Mouse (Mus musculus): ENCODE results near the gene Sub1.

Gene Sub1

DNA sequence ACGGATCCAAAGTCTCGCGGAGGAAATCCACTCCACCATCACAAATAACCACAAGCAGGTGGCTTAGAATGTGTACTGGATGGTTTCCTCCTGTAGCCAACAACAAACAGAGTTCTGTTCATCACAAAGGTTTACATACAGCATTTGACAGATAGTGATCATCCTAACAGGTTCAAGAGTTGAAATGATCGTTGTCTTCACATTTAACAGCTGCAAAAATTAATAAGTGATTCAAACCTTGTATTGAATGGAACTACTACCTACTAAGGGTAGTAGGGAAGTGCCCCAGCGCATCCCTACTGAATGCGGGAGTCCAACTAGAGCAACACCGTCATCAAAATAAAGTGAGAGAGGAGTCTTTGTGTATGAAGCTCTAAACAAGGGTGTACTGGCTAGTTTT is at the start of gene Sub1:
TSS of gene Sub1 (minus strand) at position 101 of the 400 bp plus-strand sequence.
- in situ Hi-C loops (cut with MboI; ENCODE audit: unreplicated experiment in 2 of 2) = loop anchor here in 1 of 2 experiments (25.0 kb wide), 1 partner anchor 1510 kb away; the partner anchor contains the start of genes Brix1 and Rad1

DNA sequence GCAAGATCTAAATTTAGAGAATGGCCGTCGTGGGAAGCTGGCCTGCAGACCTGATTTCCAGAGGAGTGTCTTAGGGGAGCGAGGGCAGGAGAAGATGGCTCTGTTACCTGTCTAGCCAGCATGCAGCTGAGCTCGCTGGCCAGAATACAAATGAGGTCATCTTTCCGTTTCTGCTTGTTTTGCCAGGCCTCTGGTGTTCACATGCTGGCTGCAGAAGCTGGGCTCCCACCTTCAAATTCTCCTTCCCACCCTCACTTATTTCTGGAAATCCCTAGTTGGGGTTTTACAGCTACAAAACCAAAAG is 43.6 kb upstream of the Sub1 start:
- in situ Hi-C loops (cut with MboI; ENCODE audit: unreplicated experiment in 2 of 2) = no loop called here

DNA sequence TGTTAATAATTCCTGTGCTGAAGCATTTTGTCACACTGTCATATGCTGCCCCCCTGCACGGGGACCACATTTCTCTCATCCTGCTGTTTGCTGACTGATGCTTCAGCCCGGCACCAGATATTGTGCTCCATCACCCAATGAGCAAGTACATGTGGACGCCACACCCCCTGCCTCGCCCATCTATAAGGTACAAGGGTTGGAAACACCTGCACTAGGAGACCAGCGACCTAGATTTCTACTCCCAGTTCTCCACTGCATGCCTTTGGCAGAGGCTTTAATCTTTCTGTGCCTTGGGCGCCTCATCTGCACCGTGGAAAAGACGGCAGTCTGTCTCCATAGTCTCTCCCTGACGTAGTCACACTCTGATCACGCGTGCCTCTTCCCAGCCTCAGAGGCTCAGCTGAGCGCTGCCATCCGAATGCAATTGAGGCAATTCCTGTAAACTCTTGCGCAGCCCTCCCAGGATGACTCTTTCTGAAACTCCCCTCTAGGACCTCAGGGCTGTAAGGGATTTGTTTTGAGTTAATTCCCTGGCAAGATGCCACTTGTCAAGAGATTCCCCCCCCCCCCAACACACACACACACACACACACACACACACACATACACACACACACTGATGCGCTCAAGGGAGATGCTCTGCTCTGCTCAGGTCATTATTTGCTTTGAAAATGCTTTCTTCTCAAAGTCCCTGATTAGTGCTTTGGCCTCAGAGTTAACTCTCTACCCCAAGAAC is 43.1 kb upstream of the Sub1 start:
- in situ Hi-C loops (cut with MboI; ENCODE audit: unreplicated experiment in 2 of 2) = no loop called here

DNA sequence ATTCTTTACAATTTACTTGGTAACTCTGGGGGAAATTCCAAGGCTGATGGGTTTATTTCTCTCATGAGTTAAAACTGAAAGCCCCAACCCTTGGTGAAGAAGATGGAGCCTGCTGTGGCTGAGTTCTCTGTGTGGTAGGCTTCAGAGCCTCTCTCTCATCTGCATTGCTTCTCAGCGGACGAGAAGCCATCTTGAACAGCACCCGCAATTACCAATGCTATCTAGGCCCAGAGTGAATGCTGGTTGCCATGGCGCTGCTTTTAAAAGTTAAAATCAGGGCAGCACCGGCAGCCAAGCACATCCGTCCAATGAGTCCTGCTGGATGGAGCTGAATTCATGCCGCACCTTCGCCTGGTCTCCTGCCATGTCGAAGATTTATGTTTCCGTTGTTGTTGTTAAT is 42.5 kb upstream of the Sub1 start:
- in situ Hi-C loops (cut with MboI; ENCODE audit: unreplicated experiment in 2 of 2) = no loop called here

DNA sequence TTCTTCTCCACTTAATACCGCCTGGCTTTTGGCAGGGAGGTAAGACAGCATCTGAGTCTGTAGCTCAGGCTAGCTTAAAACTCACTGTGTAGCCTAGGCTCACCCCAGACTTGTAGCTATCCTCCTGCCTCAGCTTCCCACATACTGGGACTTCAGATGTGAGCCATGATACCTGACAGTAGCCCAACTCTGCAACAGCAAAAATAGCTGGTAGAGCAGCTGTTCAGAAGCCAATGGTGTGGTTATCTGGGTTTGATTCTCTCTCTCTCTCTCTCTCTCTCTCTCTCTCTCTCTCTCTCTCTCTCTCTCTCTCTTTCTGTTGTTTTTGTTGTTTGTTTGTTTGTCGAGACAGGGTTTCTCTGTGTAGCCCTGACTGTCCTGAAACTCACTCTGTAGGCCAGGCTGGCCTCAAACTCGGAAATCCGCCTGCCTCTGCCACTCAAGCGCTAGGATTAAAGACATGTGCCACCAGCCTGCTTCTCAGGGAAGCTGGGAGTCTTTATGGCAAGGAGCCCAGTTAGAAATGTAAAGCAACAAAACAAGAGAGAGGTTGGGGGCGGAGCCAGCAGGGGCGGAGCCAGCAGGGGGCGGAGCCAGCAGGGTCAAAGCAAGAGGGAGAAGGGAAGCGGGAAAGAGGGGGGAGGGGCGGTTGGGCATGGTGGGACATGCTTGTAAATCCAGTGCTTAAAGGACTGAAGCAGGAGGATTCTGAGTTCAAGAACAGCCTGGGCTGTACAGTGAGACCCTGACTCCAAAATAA is 41.3 kb upstream of the Sub1 start:
- in situ Hi-C loops (cut with MboI; ENCODE audit: unreplicated experiment in 2 of 2) = no loop called here

DNA sequence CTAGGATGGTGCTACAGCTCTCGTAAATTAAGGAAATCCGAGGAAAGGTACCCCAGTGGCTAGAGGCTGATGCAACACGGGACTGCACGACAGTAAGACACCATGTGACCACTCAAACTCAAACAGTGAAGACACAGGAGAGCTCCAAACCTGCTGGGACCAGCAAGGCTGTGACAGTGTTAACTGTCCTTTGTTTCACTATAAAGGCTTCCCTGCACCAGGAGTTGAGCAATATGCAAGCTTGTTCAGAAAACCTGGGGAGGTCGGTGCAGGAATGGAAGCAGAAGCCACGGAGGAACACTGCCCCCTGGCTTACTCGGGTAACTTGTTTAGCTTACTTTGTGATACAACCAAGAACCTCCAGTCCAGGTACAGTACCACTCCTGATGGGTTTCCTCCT is 40.4 kb upstream of the Sub1 start:
- in situ Hi-C loops (cut with MboI; ENCODE audit: unreplicated experiment in 2 of 2) = no loop called here

DNA sequence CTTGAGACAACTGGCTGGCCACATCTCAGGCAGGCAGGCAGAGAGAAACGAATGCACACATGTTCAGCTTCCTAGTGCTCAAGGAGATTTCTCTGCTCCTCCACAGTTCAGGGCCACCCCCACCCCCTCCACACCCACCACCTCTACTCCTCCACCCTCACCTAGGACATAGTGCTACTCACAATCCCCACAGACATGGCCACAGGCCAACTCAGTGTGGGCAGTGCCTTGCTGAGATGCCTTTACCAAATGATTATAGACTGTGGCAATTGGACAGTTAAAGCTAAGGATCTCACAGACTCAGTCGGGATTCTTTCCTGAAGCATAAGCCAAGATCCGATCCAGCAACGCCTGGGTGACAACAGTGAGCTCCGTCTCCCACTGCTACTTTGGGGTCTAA is 39.9 kb upstream of the Sub1 start:
- in situ Hi-C loops (cut with MboI; ENCODE audit: unreplicated experiment in 2 of 2) = no loop called here

DNA sequence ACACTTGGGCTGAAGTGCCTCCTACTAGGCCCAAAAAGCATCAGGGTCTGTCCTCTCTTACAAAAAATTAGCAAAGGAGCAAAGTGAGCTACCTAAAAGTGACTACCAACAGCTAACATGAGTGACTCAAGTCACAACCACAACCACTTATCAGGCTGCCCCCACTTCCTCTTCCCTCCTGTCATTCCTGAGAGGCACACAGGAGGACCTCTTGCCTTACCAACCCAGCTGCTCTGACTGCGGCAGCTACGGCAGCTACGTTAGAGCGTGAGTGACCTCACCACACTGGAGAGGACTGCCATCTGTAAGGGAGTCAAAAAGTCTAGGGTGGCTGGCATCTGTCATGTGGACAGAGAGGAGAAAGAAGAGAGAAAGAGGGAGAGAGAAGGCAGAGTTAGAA is 37.5 kb upstream of the Sub1 start:
- in situ Hi-C loops (cut with MboI; ENCODE audit: unreplicated experiment in 2 of 2) = no loop called here

DNA sequence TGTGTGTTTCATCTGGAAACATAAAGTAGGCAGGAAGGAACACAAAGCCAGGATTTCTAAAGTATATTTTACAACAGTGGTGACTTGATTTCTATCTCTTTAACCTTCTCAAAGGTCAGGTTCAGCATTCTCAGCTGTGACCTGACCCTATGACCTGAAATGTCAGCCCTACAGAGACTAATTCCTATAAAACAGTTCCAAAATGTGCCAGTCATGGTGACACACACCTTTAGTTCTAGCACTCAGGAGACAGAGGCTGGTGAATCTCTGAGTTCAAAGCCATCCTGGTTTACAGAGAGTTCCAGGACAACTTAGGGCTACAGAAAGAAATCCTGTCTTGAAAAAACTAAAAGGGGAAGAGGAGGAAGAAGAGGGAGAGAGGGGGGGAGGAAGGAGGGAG is 36.4 kb upstream of the Sub1 start:
- in situ Hi-C loops (cut with MboI; ENCODE audit: unreplicated experiment in 2 of 2) = no loop called here

DNA sequence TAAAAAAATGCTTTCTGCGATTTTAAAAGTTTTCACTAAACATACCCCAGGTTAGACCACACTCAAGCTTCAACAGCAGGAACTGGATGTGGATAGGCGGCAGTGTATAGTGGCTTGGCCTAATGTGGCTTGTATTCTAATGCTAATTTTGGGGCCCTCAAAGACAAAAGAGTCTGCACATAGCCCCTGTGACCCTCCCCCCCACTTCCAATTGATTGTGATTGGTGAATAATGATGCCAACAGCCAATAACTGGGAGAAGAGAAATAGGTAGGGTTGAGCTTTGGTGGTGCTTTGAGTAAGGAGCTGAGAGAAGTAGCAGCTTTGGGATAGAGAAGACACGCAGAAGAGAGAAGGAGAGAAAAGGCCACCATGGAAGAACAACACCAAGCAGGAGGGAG is 35.7 kb upstream of the Sub1 start:
- in situ Hi-C loops (cut with MboI; ENCODE audit: unreplicated experiment in 2 of 2) = no loop called here

DNA sequence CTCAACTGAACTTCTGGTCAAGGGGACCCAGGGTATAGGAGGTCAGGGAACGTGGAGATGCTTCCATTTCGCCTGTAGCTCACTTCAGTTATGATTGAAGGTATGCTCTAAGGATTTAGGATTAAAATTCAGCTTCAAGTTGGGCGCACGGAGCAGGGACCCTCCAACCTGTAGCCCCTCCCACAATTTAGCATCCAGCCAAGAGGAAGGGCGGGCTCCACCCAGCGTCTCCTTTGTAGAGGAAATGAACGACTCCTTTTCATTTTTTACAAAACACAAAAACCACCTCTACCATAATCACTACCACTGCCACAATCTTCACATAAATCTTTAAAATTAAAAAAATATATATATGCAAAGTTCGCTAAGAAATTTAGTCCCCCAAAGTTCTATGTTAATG is 35.1 kb upstream of the Sub1 start:
- in situ Hi-C loops (cut with MboI; ENCODE audit: unreplicated experiment in 2 of 2) = no loop called here

DNA sequence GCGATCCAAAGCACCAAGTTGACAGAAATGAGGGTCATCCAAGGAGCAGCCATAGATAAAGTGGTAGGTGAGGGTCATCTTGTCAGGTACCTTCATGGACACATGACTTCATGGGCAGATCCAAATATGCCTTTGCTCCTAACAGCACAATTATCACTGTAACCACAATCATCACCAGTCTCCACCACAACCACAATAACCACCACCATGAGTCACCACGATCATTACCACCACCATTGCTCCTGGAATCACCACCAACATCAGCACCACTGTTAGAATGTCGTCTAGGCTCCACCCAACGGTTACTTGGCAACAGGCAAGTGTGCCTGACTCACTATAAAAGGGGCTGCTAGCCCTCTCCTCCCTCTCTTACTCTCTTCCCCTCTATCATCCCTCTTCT is 33.4 kb upstream of the Sub1 start:
- in situ Hi-C loops (cut with MboI; ENCODE audit: unreplicated experiment in 2 of 2) = no loop called here

DNA sequence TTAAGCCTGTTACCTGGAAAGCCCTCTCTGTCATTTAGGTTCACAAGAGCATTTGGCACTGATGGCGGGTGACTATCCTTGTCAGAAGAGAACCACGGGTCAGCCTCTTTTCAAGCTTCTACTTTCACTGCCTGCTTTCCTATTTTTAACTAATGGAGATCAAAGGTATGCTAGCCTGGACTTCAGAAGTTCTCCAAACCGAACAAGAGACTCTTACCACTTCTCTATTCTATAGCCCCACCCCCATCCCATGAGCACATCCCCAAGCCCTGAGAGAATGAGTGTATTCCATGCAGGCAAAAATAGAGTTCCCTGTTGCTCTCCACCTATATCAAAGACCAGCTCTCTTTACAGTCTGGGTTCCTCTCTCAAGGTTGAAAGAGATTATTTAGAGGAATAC is 31.0 kb upstream of the Sub1 start:
- in situ Hi-C loops (cut with MboI; ENCODE audit: unreplicated experiment in 2 of 2) = no loop called here

DNA sequence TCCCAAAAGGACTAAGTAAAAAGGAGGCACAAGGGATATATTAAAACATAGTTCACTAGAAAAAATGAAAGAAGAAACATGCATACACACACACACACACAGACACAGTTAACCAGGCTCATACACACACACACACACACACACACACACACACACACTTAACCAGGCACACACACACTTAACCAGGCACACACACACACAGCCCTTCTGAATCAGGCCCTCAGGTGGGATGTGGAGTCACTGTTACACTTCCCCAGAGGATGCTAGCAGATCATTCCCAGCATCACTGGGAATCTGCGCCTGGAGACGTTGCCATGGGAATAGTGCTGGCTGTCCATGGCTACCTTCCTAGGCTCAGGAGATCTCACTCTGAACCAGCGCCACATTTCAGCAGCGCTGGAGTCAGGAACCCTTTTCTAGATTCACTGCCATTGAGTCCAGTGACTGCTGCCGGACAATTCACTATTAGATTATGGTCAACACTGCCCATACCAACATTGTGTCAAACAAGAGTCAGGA is 30.2 kb upstream of the Sub1 start:
- in situ Hi-C loops (cut with MboI; ENCODE audit: unreplicated experiment in 2 of 2) = no loop called here

DNA sequence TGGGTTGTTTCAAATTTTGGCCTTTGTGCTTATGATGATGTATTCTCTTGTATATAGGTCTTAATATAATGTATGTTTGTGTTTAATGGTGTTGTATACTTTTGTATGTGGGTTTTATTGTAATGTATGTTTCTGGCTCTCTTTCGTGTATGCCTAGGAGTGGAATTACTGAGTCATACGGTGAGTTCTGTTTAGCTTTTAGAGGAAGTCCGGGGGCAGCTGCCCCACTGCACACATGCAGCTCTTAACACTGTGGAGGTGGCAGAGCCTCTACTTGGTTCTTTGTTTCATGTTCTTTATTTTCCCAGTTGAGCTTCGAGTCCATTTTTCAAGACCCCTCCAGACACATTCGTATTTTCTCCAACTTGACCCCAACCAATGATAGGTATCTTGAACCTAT is 29.2 kb upstream of the Sub1 start:
- in situ Hi-C loops (cut with MboI; ENCODE audit: unreplicated experiment in 2 of 2) = no loop called here

DNA sequence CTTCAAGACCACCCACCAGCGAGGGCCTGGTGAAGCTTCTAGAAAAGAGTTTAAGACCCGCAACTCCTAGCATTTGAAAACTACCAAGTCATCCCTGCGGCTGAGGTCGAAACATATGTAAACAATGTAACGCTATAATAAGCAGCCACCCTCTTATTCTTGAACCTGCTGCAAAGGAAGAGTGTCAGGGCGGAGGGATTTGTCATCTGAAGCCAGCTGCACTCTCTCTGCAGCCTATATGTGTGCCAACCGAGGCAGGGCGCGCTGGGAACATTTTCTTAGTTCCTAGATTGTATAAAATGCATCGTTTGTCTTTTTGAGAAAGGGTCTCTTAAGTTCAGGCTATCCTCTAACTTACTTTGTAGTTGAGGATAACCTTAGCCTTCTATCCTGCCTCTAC is 28.6 kb upstream of the Sub1 start:
- in situ Hi-C loops (cut with MboI; ENCODE audit: unreplicated experiment in 2 of 2) = no loop called here

DNA sequence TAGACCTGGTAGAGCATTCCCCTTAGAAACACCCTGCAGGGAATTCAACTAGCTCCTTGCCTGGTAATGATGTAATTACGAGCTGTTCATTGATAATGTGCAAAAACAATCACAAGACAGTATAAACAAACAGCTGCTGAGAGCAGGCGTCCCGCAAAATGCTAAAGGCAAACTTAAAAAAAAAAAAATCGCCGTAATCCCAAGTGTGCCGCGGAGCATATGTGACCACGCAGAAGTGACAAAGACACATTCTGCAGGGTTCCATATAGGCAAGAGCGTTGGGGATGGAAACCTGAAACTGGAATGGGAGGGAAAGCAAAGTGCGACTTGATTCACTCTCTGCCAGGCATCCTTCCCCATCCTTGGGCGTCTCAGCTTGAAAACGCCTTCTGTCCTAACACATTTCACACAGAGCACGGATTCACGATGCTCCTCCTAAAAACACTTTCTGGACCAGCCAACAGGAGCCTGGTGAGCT is 28.0 kb upstream of the Sub1 start:
- in situ Hi-C loops (cut with MboI; ENCODE audit: unreplicated experiment in 2 of 2) = no loop called here

DNA sequence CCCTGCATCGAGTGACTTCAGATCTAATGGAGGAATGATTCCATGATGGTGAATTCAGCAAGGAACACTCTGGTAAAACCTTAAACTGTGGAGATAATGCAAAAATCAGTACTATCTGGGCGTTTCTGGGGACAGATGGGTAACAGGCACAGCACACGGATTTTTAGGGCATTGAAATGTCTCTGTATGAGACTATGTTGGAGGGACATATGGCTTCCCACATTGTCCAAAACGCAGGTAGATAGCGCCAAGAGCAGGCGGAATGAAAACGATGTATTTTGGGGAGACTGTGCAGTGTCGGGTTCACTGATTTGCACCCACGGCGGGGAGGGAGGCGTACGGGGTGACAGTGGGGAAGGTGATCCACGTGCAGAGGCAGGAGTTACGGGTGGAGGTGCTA is 22.7 kb upstream of the Sub1 start:
- in situ Hi-C loops (cut with MboI; ENCODE audit: unreplicated experiment in 2 of 2) = no loop called here

DNA sequence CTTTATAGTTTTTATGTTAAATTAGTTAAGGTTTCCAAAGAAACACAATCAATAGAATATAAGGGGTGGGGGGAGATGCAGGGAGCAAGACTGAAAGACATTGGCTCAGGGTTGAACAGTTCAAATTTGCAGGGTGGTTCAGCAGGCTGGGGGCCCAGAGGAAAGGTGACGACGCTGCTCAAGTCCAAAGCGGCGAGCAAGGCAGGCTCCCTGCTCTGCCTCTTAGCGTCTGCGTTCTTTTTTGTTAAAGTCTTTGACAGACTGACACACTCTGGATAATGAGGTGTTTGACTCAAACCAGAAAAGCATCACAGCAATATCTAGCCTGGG is 21.6 kb upstream of the Sub1 start:
- in situ Hi-C loops (cut with MboI; ENCODE audit: unreplicated experiment in 2 of 2) = no loop called here

DNA sequence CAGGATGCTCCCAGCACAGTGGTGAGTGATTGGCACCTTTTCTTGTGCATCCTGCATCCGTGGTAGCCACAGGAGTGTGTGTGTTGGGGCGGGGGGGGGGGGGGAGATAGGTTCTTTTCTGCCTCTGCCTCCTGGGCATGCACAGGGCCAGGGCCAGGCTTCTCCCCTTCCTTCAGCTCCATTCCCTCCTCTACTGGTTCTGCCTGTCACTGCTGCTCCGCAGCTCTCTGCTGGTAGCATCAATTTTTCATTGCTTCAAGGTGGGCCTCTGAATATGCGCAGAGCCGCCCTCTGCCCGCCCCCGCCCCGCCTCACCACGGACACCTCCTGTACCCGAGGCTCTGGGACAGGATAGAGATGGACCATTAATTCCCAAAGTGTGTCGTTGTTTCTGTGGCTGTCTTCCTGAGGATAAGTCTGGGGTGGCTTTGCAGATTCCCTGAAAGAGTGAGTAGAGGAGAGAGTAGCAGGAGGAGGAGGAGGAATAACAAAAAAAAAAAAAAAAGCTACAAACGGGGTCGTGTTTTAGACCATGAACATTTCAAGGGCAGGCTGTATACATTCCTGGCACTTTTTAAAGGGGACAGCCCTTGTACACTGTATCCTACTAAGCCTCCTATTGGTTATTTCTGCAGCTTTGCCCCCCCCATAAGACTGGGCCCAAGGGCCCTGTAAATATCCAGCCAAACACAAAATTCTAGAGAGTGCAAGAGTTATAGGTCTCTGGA is 21.1 kb upstream of the Sub1 start:
- in situ Hi-C loops (cut with MboI; ENCODE audit: unreplicated experiment in 2 of 2) = no loop called here

DNA sequence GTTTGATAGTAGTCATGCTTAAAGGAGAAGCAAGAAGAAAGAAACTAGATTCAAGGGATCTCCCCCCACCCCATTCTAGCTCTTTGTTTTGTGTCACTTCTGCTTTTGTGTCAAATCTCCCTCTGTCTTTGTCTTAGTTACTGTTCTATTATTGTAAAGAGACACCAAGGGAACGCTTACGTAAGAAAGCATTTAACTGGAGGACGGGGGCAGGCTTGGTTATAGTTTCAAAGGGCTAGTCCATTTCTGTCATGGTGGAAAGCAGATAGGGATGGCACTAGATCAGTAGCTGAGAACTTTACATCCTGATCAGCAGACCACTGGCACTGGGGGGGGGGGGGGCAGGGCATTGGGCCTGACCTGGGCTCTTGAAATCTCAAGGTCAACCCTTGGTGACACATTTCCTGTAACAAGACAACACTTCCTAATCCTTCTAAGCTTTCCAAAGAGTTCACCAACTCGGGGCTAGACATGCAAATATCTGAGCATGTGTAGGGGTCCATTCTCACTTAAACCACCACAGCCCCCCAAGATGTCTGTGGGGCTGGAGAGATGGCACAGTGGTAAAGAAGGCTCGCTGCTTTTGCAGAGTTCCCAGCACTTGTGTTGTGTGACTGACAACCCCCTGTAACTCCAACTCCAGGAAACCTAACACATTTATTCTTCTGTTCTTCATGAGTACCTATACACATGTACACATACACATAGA is 17.6 kb upstream of the Sub1 start:
- in situ Hi-C loops (cut with MboI; ENCODE audit: unreplicated experiment in 2 of 2) = loop anchor here in 1 of 2 experiments (5.0 kb wide), 1 partner anchor 38 kb away; no protein-coding TSS in a partner anchor

All from v-Abl transformed pro-B cells (cell line).